30 mouse cellular contexts compared by ENCODE assay signal in the genomic region with DNA sequence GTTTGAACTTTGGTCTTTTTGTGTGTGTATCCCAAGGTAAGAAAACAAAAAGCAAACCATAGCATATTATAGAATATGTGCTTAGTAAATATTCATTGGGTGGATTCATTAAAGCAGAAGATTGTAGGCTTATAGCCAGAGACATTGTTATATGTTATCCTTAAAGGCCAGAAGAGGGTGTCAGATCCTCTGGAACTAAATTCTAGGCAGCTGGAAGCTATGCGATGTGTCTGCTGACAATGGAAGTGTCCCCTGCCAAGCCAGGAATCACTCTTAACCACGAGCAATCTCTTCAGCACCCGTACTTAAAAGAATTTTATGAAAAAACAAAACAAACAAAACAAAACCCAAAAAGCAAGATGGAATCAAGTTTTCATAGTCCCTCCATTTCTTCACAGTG. TPM values are rescaled to one million over a fixed set of nuclear protein-coding genes. Genes with fewer than 3 reads are reported as not detected.
A peak's percentile ranks its signal among the peaks of the same experiment; 100 is the strongest.
DNase-seq lines count a peak whose midpoint lies in the region; ATAC-seq and TF ChIP-seq lines count a peak whose summit lies in the region.
"Had no signal": no experiment of that assay in that cellular context is flagged by ENCODE, and none has a peak within 500 bp of the region (broad histone marks: within the 10 kb centered on the region; RNA-seq: fewer than 3 reads in every experiment).

No protein-coding gene starts in this region.

- no peak for ATAC-seq in embryonic facial prominence, embryonic 14.5 days (ENCODE audit: low read depth)
- ATAC-seq in kidney, embryonic 16.5 days (ENCODE audit: low FRiP score, low TSS enrichment), result no peak
- no peak for ATAC-seq in lung, postnatal 0 days
- ATAC-seq: midbrain, embryonic 16.5 days had no signal

- no peak overlapping the region for H3K9ac ChIP-seq in embryonic facial prominence, embryonic 14.5 days (ENCODE audit: low read depth, low read length)
- no peak overlapping the region for H3K9ac ChIP-seq in kidney, embryonic 16.5 days (replicated peaks; ENCODE audit: low read length)
- no peak overlapping the region for H3K9ac ChIP-seq in lung, postnatal 0 days (replicated peaks; ENCODE audit: low read depth)
- H3K9ac ChIP-seq: embryonic facial prominence, embryonic 12.5 days; forebrain, embryonic 12.5 days; limb, embryonic 15.5 days; liver, embryonic 14.5 days; stomach, embryonic 15.5 days had no signal

- 0 out of 2 replicates have a peak, but pooled peaks cover 3% of the 10 kb centered on the region for H3K4me1 ChIP-seq in embryonic facial prominence, embryonic 14.5 days (ENCODE audit: control insufficient read depth, insufficient read depth, low read length)
- H3K4me1 ChIP-seq in embryonic facial prominence, embryonic 10.5 days, result peaks cover 18% of the 10 kb centered on the region
- no peaks in the 10 kb centered on the region for H3K4me1 ChIP-seq in kidney, adult 2 months (ENCODE audit: control insufficient read depth, insufficient read depth, low read length)
- peaks cover 5% of the 10 kb centered on the region; the same call in 1 of the 2 replicates for H3K4me1 ChIP-seq in kidney, embryonic 16.5 days (ENCODE audit: insufficient read depth, low read length)
- H3K4me1 ChIP-seq in lung, postnatal 0 days (ENCODE audit: insufficient read depth, low read depth, low read length), result no peaks in the 10 kb centered on the region; the same call in 1 of the 2 replicates
- H3K4me1 ChIP-seq: forebrain, embryonic 12.5 days had no signal

- no peak for TF ChIP-seq POLR2A in kidney, adult 2 months (IDR thresholded peaks at IDR 0.05; ENCODE audit: low read depth, low read length)

- H3K4me2 ChIP-seq in embryonic facial prominence, embryonic 14.5 days (ENCODE audit: low read depth, low read length), result no peak overlapping the region
- no peak overlapping the region for H3K4me2 ChIP-seq in kidney, embryonic 16.5 days (replicated peaks; ENCODE audit: low read depth, low read length)
- no peak overlapping the region for H3K4me2 ChIP-seq in lung, postnatal 0 days (replicated peaks; ENCODE audit: low read depth, low read length)
- H3K4me2 ChIP-seq: embryonic facial prominence, embryonic 12.5 days; forebrain, embryonic 12.5 days; limb, embryonic 15.5 days; stomach, embryonic 15.5 days had no signal

- peak; percentile 52 for DNase-seq in embryonic facial prominence, embryonic 14.5 days (ENCODE audit: low spot score)
- no peak for DNase-seq in embryonic facial prominence, embryonic 10.5 days (ENCODE audit: low spot score)
- DNase-seq in kidney, adult 2 months, result no peak
- peak; percentile 44 for DNase-seq in lung, postnatal 0 days (ENCODE audit: low spot score)
- no peak for DNase-seq in lung, postnatal 4 days
- DNase-seq in cerebellum, postnatal 14 days, result no peak
- DNase-seq: cerebellum, adult 11 months; cerebellum, adult 9-11 months; heart, postnatal 10 days; kidney, adult 18-20 months; kidney, postnatal 25 days; layer of hippocampus, adult 9-11 months; left cerebral cortex, postnatal 4 days; lung, postnatal 14 days; right cerebral cortex, adult 18-20 months; right cerebral cortex, postnatal 4 days; thymus, adult 18-20 months; thymus, postnatal 36 days had no signal

- no peak overlapping the region for H3K27ac ChIP-seq in embryonic facial prominence, embryonic 14.5 days (replicated peaks; ENCODE audit: low read depth, low read length)
- H3K27ac ChIP-seq in embryonic facial prominence, embryonic 10.5 days (replicated peaks), result no peak overlapping the region
- no peak overlapping the region for H3K27ac ChIP-seq in kidney, adult 2 months (ENCODE audit: insufficient read depth, low read depth, low read length)
- H3K27ac ChIP-seq in kidney, embryonic 16.5 days (ENCODE audit: low read length), result no peak overlapping the region
- no peak overlapping the region for H3K27ac ChIP-seq in lung, postnatal 0 days (ENCODE audit: low read length)
- H3K27ac ChIP-seq: embryonic facial prominence, embryonic 12.5 days; forebrain, embryonic 12.5 days; heart, embryonic 10.5 days; hindbrain, embryonic 10.5 days; limb, embryonic 15.5 days; liver, embryonic 14.5 days; stomach, embryonic 15.5 days had no signal

- H3K9me3 ChIP-seq in embryonic facial prominence, embryonic 14.5 days (ENCODE audit: control insufficient read depth, low read length), result no peaks in the 10 kb centered on the region
- H3K9me3 ChIP-seq in embryonic facial prominence, embryonic 10.5 days, result no peaks in the 10 kb centered on the region
- no peaks in the 10 kb centered on the region for H3K9me3 ChIP-seq in kidney, embryonic 16.5 days (ENCODE audit: low read length)
- no peaks in the 10 kb centered on the region for H3K9me3 ChIP-seq in lung, postnatal 0 days (ENCODE audit: low read length)
- H3K9me3 ChIP-seq: embryonic facial prominence, embryonic 12.5 days; forebrain, embryonic 12.5 days; heart, embryonic 10.5 days; limb, embryonic 15.5 days; stomach, embryonic 15.5 days had no signal

- 38% methylated on average over 3 of the region's 3 CpGs for WGBS in embryonic facial prominence, embryonic 14.5 days
- 82% methylated on average over 3 of the region's 3 CpGs for WGBS in embryonic facial prominence, embryonic 10.5 days
- 52% methylated on average over 3 of the region's 3 CpGs for WGBS in kidney, adult 2 months
- 54% methylated on average over 3 of the region's 3 CpGs for WGBS in kidney, embryonic 16.5 days
- WGBS in lung, postnatal 0 days, result 30% methylated on average over 3 of the region's 3 CpGs

- no peak overlapping the region for H3K4me3 ChIP-seq in embryonic facial prominence, embryonic 14.5 days (ENCODE audit: low read depth, low read length)
- H3K4me3 ChIP-seq in embryonic facial prominence, embryonic 10.5 days, result no peak overlapping the region
- H3K4me3 ChIP-seq in kidney, adult 2 months (ENCODE audit: insufficient read depth, low read depth, low read length), result no peak overlapping the region
- no peak overlapping the region for H3K4me3 ChIP-seq in kidney, embryonic 16.5 days (ENCODE audit: low read length)
- H3K4me3 ChIP-seq in lung, postnatal 0 days (ENCODE audit: low read depth, low read length), result no peak overlapping the region
- H3K4me3 ChIP-seq: embryonic facial prominence, embryonic 12.5 days; erythroblast, embryonic 14.5 days; forebrain, embryonic 12.5 days; heart, embryonic 10.5 days; hindbrain, embryonic 10.5 days; limb, embryonic 15.5 days; megakaryocyte, embryonic 14.5 days; stomach, embryonic 15.5 days had no signal

- H3K36me3 ChIP-seq in embryonic facial prominence, embryonic 14.5 days (ENCODE audit: control insufficient read depth, insufficient read depth, low read length), result no peaks in the 10 kb centered on the region
- no peaks in the 10 kb centered on the region for H3K36me3 ChIP-seq in embryonic facial prominence, embryonic 10.5 days (replicated peaks)
- H3K36me3 ChIP-seq in kidney, adult 2 months (ENCODE audit: control insufficient read depth, insufficient read depth, low read length), result no peaks in the 10 kb centered on the region
- H3K36me3 ChIP-seq in kidney, embryonic 16.5 days (ENCODE audit: insufficient read depth, low read length), result no peaks in the 10 kb centered on the region
- no peaks in the 10 kb centered on the region for H3K36me3 ChIP-seq in lung, postnatal 0 days (ENCODE audit: insufficient read depth, low read length)
- H3K36me3 ChIP-seq: embryonic facial prominence, embryonic 12.5 days; forebrain, embryonic 12.5 days; heart, embryonic 10.5 days; hindbrain, embryonic 10.5 days; limb, embryonic 15.5 days; stomach, embryonic 15.5 days had no signal

- H3K27me3 ChIP-seq in embryonic facial prominence, embryonic 14.5 days (replicated peaks; ENCODE audit: control insufficient read depth, insufficient read depth, low read length), result no peaks in the 10 kb centered on the region
- no peaks in the 10 kb centered on the region for H3K27me3 ChIP-seq in embryonic facial prominence, embryonic 10.5 days (replicated peaks; ENCODE audit: low read depth, poor library complexity, severe bottlenecking)
- no peaks in the 10 kb centered on the region for H3K27me3 ChIP-seq in kidney, adult 2 months (replicated peaks; ENCODE audit: control insufficient read depth, insufficient read depth, low read length)
- no peaks in the 10 kb centered on the region for H3K27me3 ChIP-seq in kidney, embryonic 16.5 days (ENCODE audit: insufficient read depth, low read length)
- no peaks in the 10 kb centered on the region for H3K27me3 ChIP-seq in lung, postnatal 0 days (replicated peaks; ENCODE audit: insufficient read depth, low read length)
- H3K27me3 ChIP-seq: embryonic facial prominence, embryonic 12.5 days; forebrain, embryonic 12.5 days; limb, embryonic 15.5 days; stomach, embryonic 15.5 days had no signal

- no peak for TF ChIP-seq EP300 in lung, postnatal 0 days (IDR thresholded peaks at IDR 0.05)

- 0 out of 2 replicates have a peak, but pooled peaks have one; percentile 5 for TF ChIP-seq CTCF in kidney, adult 2 months (conservative IDR thresholded peaks at IDR 0.05; ENCODE audit: insufficient read depth, insufficient read length, low read depth, low read length)
- TF ChIP-seq CTCF in lung, postnatal 0 days (IDR thresholded peaks at IDR 0.05), result peak; percentile 39

RNA-seq across cellular contexts. Expression of a gene that starts 27.1 kb away (rescaled TPM):
- 0.50 and 0.76 TPM in 2 replicates for polyA plus RNA-seq in embryonic facial prominence, embryonic 14.5 days (2014; fragmentation: Nextera tagmentation; extraction: Ambion mirVana)
- 0.78 and 0.85 TPM in 2 replicates for polyA plus RNA-seq in embryonic facial prominence, embryonic 10.5 days (2016; fragmentation: Nextera tagmentation; extraction: Ambion mirVana)
- polyA plus RNA-seq in kidney, adult 2 months (2012; rRNA removed), result 7.8 and 10.1 TPM in 2 replicates
- 1.4 and 1.7 TPM in 2 replicates for polyA plus RNA-seq in kidney, embryonic 16.5 days (2015; fragmentation: Nextera tagmentation; extraction: Ambion mirVana)
- 1.2 and 1.3 TPM in 2 replicates for polyA plus RNA-seq in lung, postnatal 0 days (2015; fragmentation: Nextera tagmentation; extraction: Ambion mirVana)
- polyA plus RNA-seq: midbrain, embryonic 16.5 days; neural tube, embryonic 14.5 days had no signal

Comparison
In these comparisons a context has a peak if more than half of its experiments do, and no peak if none do; other contexts are left out.
1. DNase-seq: peak in embryonic facial prominence, embryonic 14.5 days (single experiment) and lung, postnatal 0 days (single experiment); none in embryonic facial prominence, embryonic 10.5 days (single experiment), kidney, adult 2 months (single experiment), lung, postnatal 4 days (0 of 2) and cerebellum, postnatal 14 days (0 of 2).